Mouse (Mus musculus) CH12.LX (cell line): Measurements from ENCODE around the gene Zfp324. TPM values are rescaled to one million over a fixed set of nuclear protein-coding genes. Genes with fewer than 3 reads are reported as not detected.
A peak's percentile ranks its signal among the peaks of the same experiment; 100 is the strongest.

Source experiments
- DNase-seq: peaks from one replicate; pipeline ENCODE4 v3.0.0-alpha.2; 2013; ENCODE audit errors: extremely low read depth
- H3K27ac ChIP-seq: 2 replicates; pipeline ENCODE4 v1.5.1; 2012; ENCODE audit warnings: low read depth, mild to moderate bottlenecking, control low read depth, moderate library complexity; ENCODE audit not compliant: insufficient read depth
- H3K27me3 ChIP-seq: replicated peaks from 2 replicates; pipeline ENCODE3; 2012; ENCODE audit warnings: inconsistent platforms
- H3K36me3 ChIP-seq, 2 experiments: replicated peaks in 1 of 2; 2 replicates each; pipeline versions ENCODE3 to v1.6.1; 2012; ENCODE audit warnings: inconsistent platforms in 1 of 2, low read length in 1 of 2, mild to moderate bottlenecking in 1 of 2, mixed read lengths in 1 of 2, moderate library complexity in 1 of 2; ENCODE audit not compliant: control insufficient read depth in 1 of 2, insufficient read depth in 1 of 2
- H3K4me1 ChIP-seq, 2 experiments: 2 replicates each; pipeline ENCODE4 v1.6.1; 2012; ENCODE audit warnings: inconsistent platforms in 1 of 2, moderate library complexity in 1 of 2; ENCODE audit not compliant: insufficient read depth in 2 of 2, control insufficient read depth in 1 of 2
- H3K4me2 ChIP-seq: 2 replicates; pipeline ENCODE4 v1.6.1; 2012; ENCODE audit warnings: low read depth, mild to moderate bottlenecking, control low read depth; ENCODE audit not compliant: poor library complexity, insufficient read depth, severe bottlenecking
- H3K4me3 ChIP-seq, 3 experiments: fragments of 150-350 bp in 1 of 3; sonication (generic) in 1 of 3; replicated peaks in 1 of 3; 2 replicates each; pipeline versions ENCODE3 to v1.5.1; 2011 to 2012; ENCODE audit warnings: low read depth in 2 of 3, low read length in 2 of 3, mild to moderate bottlenecking in 2 of 3, moderate library complexity in 2 of 3, control low read depth in 1 of 3, improper control_type of control experiment in 1 of 3, inconsistent platforms in 1 of 3, mixed read lengths in 1 of 3; ENCODE audit not compliant: poor library complexity in 1 of 3
- H3K79me2 ChIP-seq: replicated peaks from 2 replicates; pipeline ENCODE4 v1.6.1; 2012; ENCODE audit warnings: mild to moderate bottlenecking, moderate library complexity; ENCODE audit not compliant: control insufficient read depth, poor library complexity, insufficient read depth, severe bottlenecking; ENCODE audit errors: extremely low read depth
- H3K9ac ChIP-seq: 2 replicates; pipeline ENCODE4 v1.6.1; 2012; ENCODE audit warnings: low read depth, mild to moderate bottlenecking, control low read depth, moderate library complexity; ENCODE audit not compliant: insufficient read depth
- H3K9me3 ChIP-seq: replicated peaks from 2 replicates; pipeline ENCODE3; 2012; ENCODE audit warnings: low read length, inconsistent platforms, mixed read lengths
- CHD1 ChIP-seq: IDR thresholded peaks from 2 replicates; pipeline ENCODE4 v1.6.1; 2012; ENCODE audit warnings: low read depth, low read length, improper control_type of control experiment, inconsistent platforms
- CHD2 ChIP-seq: IDR thresholded peaks from 2 replicates; pipeline ENCODE4 v1.6.1; 2011; ENCODE audit warnings: low read length, improper control_type of control experiment
- CTCF ChIP-seq, 2 experiments: IDR thresholded peaks in 1 of 2; conservative IDR thresholded peaks in 1 of 2; 2 replicates each; pipeline ENCODE4 v1.5.1; 2011 to 2012; ENCODE audit warnings: low read depth in 2 of 2, low read length in 2 of 2, improper control_type of control experiment in 1 of 2, inconsistent platforms in 1 of 2, mild to moderate bottlenecking in 1 of 2, moderate library complexity in 1 of 2
- E2F4 ChIP-seq: IDR thresholded peaks from 2 replicates; pipeline ENCODE4 v1.6.1; 2011; ENCODE audit warnings: low read depth, low read length, improper control_type of control experiment; ENCODE audit not compliant: insufficient replicate concordance
- HCFC1 ChIP-seq: IDR thresholded peaks from 2 replicates; pipeline ENCODE4 v1.6.1; 2012; ENCODE audit warnings: low read depth, mild to moderate bottlenecking, inconsistent platforms, low read length, improper control_type of control experiment
- IRF4 ChIP-seq: IDR thresholded peaks from 2 replicates; pipeline ENCODE4 v1.6.1; 2014; ENCODE audit warnings: low read depth, mild to moderate bottlenecking, inconsistent platforms, low read length, improper control_type of control experiment
- JUN ChIP-seq: IDR thresholded peaks from 2 replicates; pipeline ENCODE4 v1.6.1; 2011; ENCODE audit warnings: low read depth, mild to moderate bottlenecking, low read length, improper control_type of control experiment, moderate library complexity; ENCODE audit not compliant: insufficient read depth
- MAFK ChIP-seq: IDR thresholded peaks from 2 replicates; pipeline ENCODE4 v1.6.1; 2011; ENCODE audit warnings: low read length, improper control_type of control experiment; ENCODE audit not compliant: insufficient replicate concordance
- MEF2A ChIP-seq: IDR thresholded peaks from 2 replicates; pipeline ENCODE4 v1.6.1; 2014; ENCODE audit warnings: low read depth, mild to moderate bottlenecking, inconsistent platforms, low read length, improper control_type of control experiment, borderline replicate concordance
- NELFE ChIP-seq: IDR thresholded peaks from 2 replicates; pipeline ENCODE4 v1.6.1; 2011; ENCODE audit warnings: low read depth, low read length, improper control_type of control experiment
- NRF1 ChIP-seq: IDR thresholded peaks from 2 replicates; pipeline ENCODE4 v1.6.1; 2014; ENCODE audit warnings: low read depth, mild to moderate bottlenecking, inconsistent platforms, low read length, improper control_type of control experiment, moderate library complexity
- RAD21 ChIP-seq: IDR thresholded peaks from 2 replicates; pipeline ENCODE4 v1.6.1; 2011; ENCODE audit warnings: low read depth, mild to moderate bottlenecking, low read length, improper control_type of control experiment, moderate library complexity
- SIN3A ChIP-seq: IDR thresholded peaks from 2 replicates; pipeline ENCODE4 v1.6.1; 2012; ENCODE audit warnings: low read length, improper control_type of control experiment, inconsistent platforms
- SMC3 ChIP-seq: IDR thresholded peaks from 2 replicates; pipeline ENCODE4 v1.6.1; 2011; ENCODE audit warnings: low read depth, low read length, improper control_type of control experiment
- TBP ChIP-seq: conservative IDR thresholded peaks from 2 replicates; pipeline ENCODE4 v1.6.1; 2011; ENCODE audit warnings: low read depth, low read length, improper control_type of control experiment
- UBTF ChIP-seq: IDR thresholded peaks from 2 replicates; pipeline ENCODE4 v1.6.1; 2012; ENCODE audit warnings: low read depth, mild to moderate bottlenecking, inconsistent platforms, low read length, improper control_type of control experiment, moderate library complexity
- USF1 ChIP-seq: IDR thresholded peaks from 2 replicates; pipeline ENCODE4 v1.6.1; 2014; ENCODE audit warnings: low read depth, mild to moderate bottlenecking, inconsistent platforms, low read length, improper control_type of control experiment
- ZC3H11A ChIP-seq: IDR thresholded peaks from 2 replicates; pipeline ENCODE4 v1.6.1; 2012; ENCODE audit warnings: low read depth, mild to moderate bottlenecking, inconsistent platforms, low read length, improper control_type of control experiment
- ZKSCAN1 ChIP-seq: IDR thresholded peaks from 2 replicates; pipeline ENCODE4 v1.6.1; 2012; ENCODE audit warnings: low read depth, inconsistent platforms, low read length, improper control_type of control experiment, borderline replicate concordance
- ZNF384 ChIP-seq: IDR thresholded peaks from 2 replicates; pipeline ENCODE4 v1.6.1; 2012; ENCODE audit warnings: low read depth, low read length, improper control_type of control experiment, inconsistent platforms
- dilution Hi-C: fragments of 300-500 bp; cut with MboI; formaldehyde crosslinking; loops from 2 replicates; pipeline ENCODE4 v1.14.3; 2020; ENCODE audit warnings: low sequenced_read_pairs; ENCODE audit not compliant: extremely low pct_unique_long_range_greater_than_20kb, extremely low pct_ligation_motif_present
- in situ Hi-C: fragments of 300-500 bp; cut with MboI; formaldehyde crosslinking; loops from 3 replicates; pipeline ENCODE4 v1.14.3; 2019; ENCODE audit warnings: low sequenced_read_pairs, low pct_ligation_motif_present, low pct_unique_long_range_greater_than_20kb, mixed read lengths
- polyA plus RNA-seq: library from polyadenylated mRNA; unstranded; fragments of >175 nt; gene quantifications from 2 replicates; pipeline ENCODE4 v1.2.1, GENCODE M21; 2012; ENCODE audit warnings: low read depth; ENCODE audit not compliant: insufficient read length
- total RNA-seq, 2 experiments: library from RNA; depleted of rRNA; stranded (reverse); fragments of 300-350 nt in 1 of 2; fragments of >200 nt in 1 of 2; gene quantifications; 2 replicates each; pipeline ENCODE4 v1.2.3; 2012 to 2014

Gene Zfp324
- total and polyA plus RNA-seq, 3 experiments: 3.8 to 7.3 (median 6.4) TPM

DNA sequence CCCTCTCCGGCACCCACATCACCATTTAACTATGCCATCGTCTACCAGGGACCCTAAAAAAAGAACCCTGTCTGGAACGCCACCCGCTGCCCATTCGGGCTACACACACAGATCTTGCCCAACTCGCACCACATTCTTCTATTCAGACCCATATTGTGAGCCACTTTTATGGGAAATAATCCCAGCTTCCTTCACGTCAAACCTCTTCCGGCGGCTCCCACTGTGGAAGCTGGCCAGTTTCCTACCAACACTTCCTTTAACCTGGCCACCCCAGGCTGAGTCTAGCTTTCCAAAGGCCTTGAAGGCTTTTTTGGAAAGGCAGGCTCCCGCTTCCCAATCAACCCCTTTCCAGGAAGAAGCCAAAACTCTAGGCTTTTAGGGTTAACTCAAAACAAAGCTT lies 40.9 kb downstream of the Zfp324 start:
- H3K9me3 ChIP-seq: no peaks in the 10 kb centered on the region
- H3K4me2 ChIP-seq: no peak overlapping the region
- 0 out of 2 replicates have a peak, but pooled peaks cover 3% of the 10 kb centered on the region for H3K79me2 ChIP-seq
- DNase-seq: no peak
- H3K4me3 ChIP-seq: no peak overlapping the region
- dilution Hi-C loops: no loop called here
- in situ Hi-C loops: loop anchor here (5.0 to 25.0 kb wide), 4 partner anchors 36 to 519 kb away; partner anchors contain the start of gene Zfp606
- H3K9ac ChIP-seq: no peak overlapping the region
- no peaks in the 10 kb centered on the region for H3K27me3 ChIP-seq
- H3K4me1 ChIP-seq: peaks cover 8 to 14% of the 10 kb centered on the region in 2 experiments; a peak in 2 of 4 replicates
- peaks cover 25 to 39% of the 10 kb centered on the region in 2 experiments for H3K36me3 ChIP-seq
- H3K27ac ChIP-seq: no peak overlapping the region
- TF ChIP-seq SMC3 (no peak), USF1 (no peak)

DNA sequence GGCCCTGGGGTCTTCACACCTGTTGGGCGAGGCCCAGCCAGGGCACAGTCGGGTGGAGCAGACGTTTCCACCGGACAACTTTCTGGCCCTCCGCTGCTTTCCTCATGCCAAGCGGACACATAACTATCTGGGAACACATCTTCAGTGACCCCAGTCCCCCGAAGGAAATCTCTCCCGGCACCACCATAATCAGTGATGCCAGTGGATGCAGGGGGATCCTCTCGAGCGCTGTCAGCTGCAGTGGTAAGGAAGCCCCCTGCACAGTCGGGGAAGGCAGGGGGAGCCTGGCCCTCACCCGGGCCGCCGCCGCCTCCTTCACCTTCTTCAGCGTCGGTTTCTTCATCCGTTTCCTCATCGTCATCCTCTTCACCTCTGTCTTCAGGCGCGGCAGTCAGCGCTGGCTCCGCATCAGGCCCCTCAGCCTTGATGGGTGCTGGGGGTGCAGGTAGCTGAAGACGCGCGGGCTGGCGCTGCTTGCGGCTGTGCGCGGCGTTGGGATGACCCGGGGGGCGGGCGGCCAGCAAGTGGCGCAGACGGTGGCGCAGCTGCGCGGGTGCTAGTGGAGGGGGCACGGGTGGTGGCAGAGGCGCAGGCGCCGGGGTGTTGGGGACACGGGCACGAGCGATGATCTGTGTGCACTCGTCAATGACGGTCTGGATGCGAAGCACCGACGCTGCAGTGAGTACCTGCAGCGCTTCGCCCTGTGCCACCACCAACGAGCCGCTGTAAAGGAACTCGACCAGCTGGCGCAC lies 41.9 kb downstream of the Zfp324 start:
- Histone ChIP-seq H3K4me1 (peaks cover 8 to 14% of the 10 kb centered on the region in 2 experiments; a peak in 2 of 4 replicates), H3K27me3 (no peaks in the 10 kb centered on the region), H3K36me3 (peaks cover 25 to 39% of the 10 kb centered on the region in 2 experiments), H3K9me3 (no peaks in the 10 kb centered on the region), H3K27ac (no peak overlapping the region), H3K79me2 (0 out of 2 replicates have a peak, but pooled peaks cover 3% of the 10 kb centered on the region), H3K4me3 (no peak overlapping the region), H3K4me2 (no peak overlapping the region), H3K9ac (no peak overlapping the region)
- dilution Hi-C loops (no loop called here), in situ Hi-C loops (loop anchor here (5.0 to 25.0 kb wide), 4 partner anchors 35 to 520 kb away; partner anchors contain the start of gene Zfp606)
- no peak for DNase-seq
- TF ChIP-seq NRF1 (no peak), NELFE (no peak)

DNA sequence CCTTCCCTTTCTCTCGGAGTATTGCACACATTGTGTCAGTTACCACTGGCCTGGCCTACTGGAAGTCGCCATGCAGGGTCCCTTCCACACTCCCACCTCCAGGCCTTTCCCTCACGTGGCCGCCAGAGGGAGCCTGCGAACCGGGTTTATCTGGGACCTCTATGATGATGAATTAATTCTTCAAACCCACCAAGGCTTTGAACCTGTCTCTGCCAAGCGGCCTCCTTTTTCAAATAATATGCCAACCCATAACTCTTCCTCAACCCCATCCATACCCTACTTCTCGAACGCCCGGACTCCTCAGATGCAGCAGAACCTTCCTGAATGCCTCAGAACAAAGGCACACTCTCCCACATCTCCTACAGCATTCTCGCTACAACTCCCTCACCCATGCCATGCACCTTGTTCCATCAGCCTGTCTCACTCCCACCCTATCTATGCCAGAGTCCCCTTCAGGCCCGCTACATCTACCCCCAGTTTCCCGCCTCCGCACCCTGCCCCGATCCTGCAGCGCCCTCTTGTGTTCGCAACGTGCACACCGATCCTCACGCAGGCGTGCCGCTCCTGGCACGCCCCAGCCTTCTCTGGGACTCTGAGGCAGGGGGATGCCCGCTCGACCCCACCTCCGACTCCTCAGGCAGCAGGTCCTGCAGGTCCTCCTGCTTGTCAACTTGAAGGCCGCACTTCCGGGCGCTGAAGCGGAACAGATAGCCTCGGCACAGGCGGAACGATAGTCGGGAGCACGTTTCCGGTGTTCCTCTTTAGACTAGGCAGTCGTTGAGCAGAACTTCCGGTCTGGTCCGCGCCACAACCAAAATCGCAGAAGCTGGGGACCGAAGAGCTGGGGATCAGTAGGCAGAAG lies 43.7 kb downstream of the Zfp324 start:
- Histone ChIP-seq H3K79me2 (0 out of 2 replicates have a peak, but pooled peaks cover 3% of the 10 kb centered on the region), H3K9me3 (no peaks in the 10 kb centered on the region), H3K27ac (peak overlapping the region; percentile 89), H3K4me1 (peaks cover 8 to 14% of the 10 kb centered on the region in 2 experiments; a peak in 2 of 4 replicates), H3K4me2 (peak overlapping the region; percentile 70), H3K4me3 (peak overlapping the region; percentile 84 to 95 (median 84)), H3K27me3 (peaks cover 7% of the 10 kb centered on the region), H3K9ac (peak overlapping the region; percentile 94), H3K36me3 (peaks cover 25 to 36% of the 10 kb centered on the region in 2 experiments)
- in situ Hi-C loops: loop anchor here (5.0 to 25.0 kb wide), 4 partner anchors 33 to 522 kb away; partner anchors contain the start of gene Zfp606
- dilution Hi-C loops: no loop called here
- DNase-seq: peak; percentile 97
- no peak for TF ChIP-seq ZNF384
- peak; percentile 95 for TF ChIP-seq HCFC1
- TF ChIP-seq E2F4: peak; percentile 93
- TF ChIP-seq JUN: no peak
- no peak for TF ChIP-seq MAFK
- TF ChIP-seq NELFE: peak; percentile 78
- TF ChIP-seq ZC3H11A: peak; percentile 15; the same call in 1 of the 2 replicates
- TF ChIP-seq ZKSCAN1: no peak
- TF ChIP-seq TBP: peak; percentile 90
- no peak; the same call in 1 of the 2 replicates for TF ChIP-seq CHD1
- TF ChIP-seq NRF1: peak; percentile 73
- TF ChIP-seq UBTF: peak; percentile 76; the same call in 1 of the 2 replicates
- peak; percentile 77 for TF ChIP-seq CHD2
- TF ChIP-seq CTCF (conservative IDR thresholded peaks at IDR 0.05 in 1 of 2, IDR thresholded peaks at IDR 0.05 in 1 of 2; ENCODE audit: low read depth in 2 of 2, low read length in 2 of 2): peak; percentile 57 to 85
- peak; percentile 97 for TF ChIP-seq SIN3A
- TF ChIP-seq MEF2A: peak; percentile 87
- peak; percentile 59; the same call in 1 of the 2 replicates for TF ChIP-seq IRF4
- peak; percentile 63 for TF ChIP-seq RAD21
